Mouse (Mus musculus): Measurements from ENCODE around the gene Spn. TPM values are rescaled to one million over a fixed set of nuclear protein-coding genes. Genes with fewer than 3 reads are reported as not detected.

The Spn gene
- total RNA-seq, 2 experiments from 2014 or later: 30.2 to 32.0 TPM

- ATAC-seq (replicated peaks; ENCODE audit: low FRiP score, poor library complexity, severe bottlenecking): no peak
These were observed 5.0 kb upstream of the Spn start for GRCm38 (mm10) chr7:127142666-127143065.

GRCm38 (mm10) chr7:127142214-127142613 is 4.6 kb upstream of the Spn start:
- ATAC-seq (replicated peaks; ENCODE audit: low FRiP score, poor library complexity, severe bottlenecking): no peak

GRCm38 (mm10) chr7:127140623-127141404 is 3.2 kb upstream of the Spn start:
- ATAC-seq (replicated peaks; ENCODE audit: low FRiP score, poor library complexity, severe bottlenecking): no peak

GRCm38 (mm10) chr7:127139562-127139961 is 1.9 kb upstream of the Spn start:
- no peak for ATAC-seq (replicated peaks; ENCODE audit: low FRiP score, poor library complexity, severe bottlenecking)

GRCm38 (mm10) chr7:127139100-127139499 is 1.5 kb upstream of the Spn start:
- peak; percentile 39; the same call in 1 of the 2 replicates for ATAC-seq (replicated peaks; ENCODE audit: low FRiP score, poor library complexity, severe bottlenecking)

- 0 out of 2 replicates have a peak, but pooled peaks have one; percentile 23 for ATAC-seq (replicated peaks; ENCODE audit: low FRiP score, poor library complexity, severe bottlenecking)
These were observed 1.2 kb downstream of the Spn start for GRCm38 (mm10) chr7:127136181-127137071.

- ATAC-seq (replicated peaks; ENCODE audit: low FRiP score, poor library complexity, severe bottlenecking): peak; percentile 53
These were observed 2.7 kb downstream of the Spn start for GRCm38 (mm10) chr7:127134821-127135447.

GRCm38 (mm10) chr7:127133125-127133524 is 4.5 kb downstream of the Spn start:
- no peak for ATAC-seq (replicated peaks; ENCODE audit: low FRiP score, poor library complexity, severe bottlenecking)

- peak; percentile 82 for ATAC-seq (replicated peaks; ENCODE audit: low FRiP score, poor library complexity, severe bottlenecking)
These were observed 8.0 kb downstream of the Spn start for GRCm38 (mm10) chr7:127129638-127130037.

GRCm38 (mm10) chr7:127121911-127122270 is 15.7 kb downstream of the Spn start, which contains the start of gene Qprt:
Gene Qprt, minus strand, starts transcription at chr7:127122226.
- ATAC-seq (replicated peaks; ENCODE audit: low FRiP score, poor library complexity, severe bottlenecking): no peak

- ATAC-seq (replicated peaks; ENCODE audit: low FRiP score, poor library complexity, severe bottlenecking): no peak
These were observed 16.3 kb downstream of the Spn start for GRCm38 (mm10) chr7:127121061-127121910.

- ATAC-seq (replicated peaks; ENCODE audit: low FRiP score, poor library complexity, severe bottlenecking): no peak
These were observed 18.8 kb downstream of the Spn start for GRCm38 (mm10) chr7:127118671-127119445.

- no peak for ATAC-seq (replicated peaks; ENCODE audit: low FRiP score, poor library complexity, severe bottlenecking)
These were observed 19.7 kb downstream of the Spn start for GRCm38 (mm10) chr7:127117948-127118347.

- no peak for ATAC-seq (replicated peaks; ENCODE audit: low FRiP score, poor library complexity, severe bottlenecking)
These were observed 21.2 kb downstream of the Spn start for GRCm38 (mm10) chr7:127116331-127116935.

- no peak for ATAC-seq (replicated peaks; ENCODE audit: low FRiP score, poor library complexity, severe bottlenecking)
These were observed 22.7 kb downstream of the Spn start for GRCm38 (mm10) chr7:127114920-127115319.

- no peak for ATAC-seq (replicated peaks; ENCODE audit: low FRiP score, poor library complexity, severe bottlenecking)
These were observed 23.9 kb downstream of the Spn start for GRCm38 (mm10) chr7:127113614-127114259.

- no peak for ATAC-seq (replicated peaks; ENCODE audit: low FRiP score, poor library complexity, severe bottlenecking)
These were observed 24.6 kb downstream of the Spn start for GRCm38 (mm10) chr7:127112921-127113597.

Measured in erythroid progenitor cell, adult 5-6 weeks (primary cell).